Mouse (Mus musculus) stomach, embryonic 14.5 days (tissue): ENCODE data around the gene Eps8. TPM values are rescaled to one million over a fixed set of nuclear protein-coding genes. Genes with fewer than 3 reads are reported as not detected.

Experiments
- ATAC-seq: fragments of 200-750 bp; cut with Nextera tagmentation; 2 replicates; pipeline ENCODE4 v1.8.0; 2017; ENCODE audit warnings: low read depth, moderate TSS enrichment; ENCODE audit not compliant: insufficient number of reproducible peaks, insufficient read depth, low FRiP score
- H3K27ac ChIP-seq: fragments of 300-500 bp; sonication (generic); 2 replicates; pipeline ENCODE4 v1.5.1; 2014; ENCODE audit warnings: mild to moderate bottlenecking, low read length, moderate library complexity, mixed read lengths
- H3K27me3 ChIP-seq: fragments of 300-500 bp; sonication (generic); 2 replicates; pipeline ENCODE4 v1.6.1; 2014; ENCODE audit warnings: low read length, control low read depth, mixed read lengths; ENCODE audit not compliant: control insufficient read depth, insufficient read depth
- H3K36me3 ChIP-seq: fragments of 300-500 bp; sonication (generic); 2 replicates; pipeline ENCODE4 v1.6.1; 2014; ENCODE audit warnings: mild to moderate bottlenecking, control low read depth, low read length, moderate library complexity, mixed read lengths; ENCODE audit not compliant: control insufficient read depth, insufficient read depth
- H3K4me1 ChIP-seq: fragments of 300-500 bp; sonication (generic); 2 replicates; pipeline ENCODE4 v1.6.1; 2014; ENCODE audit warnings: low read length, control low read depth, mixed read lengths; ENCODE audit not compliant: control insufficient read depth, insufficient read depth
- H3K4me2 ChIP-seq: fragments of 300-500 bp; sonication (generic); replicated peaks from 2 replicates; pipeline ENCODE4 v1.6.1; 2014; ENCODE audit warnings: low read depth, low read length, control low read depth
- H3K4me3 ChIP-seq: fragments of 300-500 bp; sonication (generic); 2 replicates; pipeline ENCODE4 v1.5.1; 2014; ENCODE audit warnings: low read depth, low read length, control low read depth
- H3K9ac ChIP-seq: fragments of 300-500 bp; sonication (generic); replicated peaks from 2 replicates; pipeline ENCODE4 v1.6.1; 2014; ENCODE audit warnings: low read depth, mild to moderate bottlenecking, control low read depth, low read length, moderate library complexity, mixed read lengths
- H3K9me3 ChIP-seq: fragments of 300-500 bp; sonication (generic); 2 replicates; pipeline ENCODE4 v1.6.1; 2016; ENCODE audit warnings: low read depth, low read length, control low read depth; ENCODE audit not compliant: control insufficient read depth
- WGBS: fragments of 180-500 bp; shearing (Covaris S2); extraction: QIAGEN DNeasy Blood & Tissue Kit; methylation state at CpG from one replicate; pipeline ENCODE4 v1.1.7; 2014; 5-methylcytosine and 5-hydroxymethylcytosine counted together
- polyA plus RNA-seq: library from polyadenylated mRNA; unstranded; fragments of >200 nt; fragmentation: Nextera tagmentation; extraction: Ambion mirVana; gene quantifications from 2 replicates; pipeline ENCODE4 v1.2.1, GENCODE M21; 2014

Eps8 gene
- polyA plus RNA-seq, 1 experiment from 2014 or later, result 21.6 TPM

- no peaks in the 10 kb centered on the region for H3K36me3 ChIP-seq
- H3K4me3 ChIP-seq, result no peak overlapping the region
- H3K27me3 ChIP-seq, result no peaks in the 10 kb centered on the region
- ATAC-seq, result no peak
- H3K4me1 ChIP-seq, result no peaks in the 10 kb centered on the region
- no peak overlapping the region for H3K9ac ChIP-seq
- no peak overlapping the region for H3K27ac ChIP-seq
- WGBS, result 50% methylated on average over 6 of the region's 6 CpGs
- no peak overlapping the region for H3K4me2 ChIP-seq
- H3K9me3 ChIP-seq, result no peaks in the 10 kb centered on the region
Observed at GRCm38 (mm10) chr6:137569071-137569470, 85.6 kb downstream of the Eps8 start.

- Histone ChIP-seq H3K4me2 (no peak overlapping the region), H3K4me1 (no peaks in the 10 kb centered on the region), H3K27ac (no peak overlapping the region), H3K9me3 (no peaks in the 10 kb centered on the region), H3K4me3 (no peak overlapping the region), H3K9ac (no peak overlapping the region), H3K36me3 (no peaks in the 10 kb centered on the region), H3K27me3 (no peaks in the 10 kb centered on the region)
- no peak for ATAC-seq
- 87% methylated on average over 3 of the region's 3 CpGs for WGBS
Observed at GRCm38 (mm10) chr6:137565890-137566289, 88.8 kb downstream of the Eps8 start.

GRCm38 (mm10) chr6:137565454-137565853 is 89.2 kb downstream of the Eps8 start:
- Histone ChIP-seq H3K4me1 (no peaks in the 10 kb centered on the region), H3K9me3 (no peaks in the 10 kb centered on the region), H3K27me3 (no peaks in the 10 kb centered on the region), H3K9ac (no peak overlapping the region), H3K36me3 (no peaks in the 10 kb centered on the region), H3K27ac (no peak overlapping the region), H3K4me3 (no peak overlapping the region), H3K4me2 (no peak overlapping the region)
- no peak; the same call in 1 of the 2 replicates for ATAC-seq
- WGBS, result 77% methylated on average over 6 of the region's 6 CpGs

GRCm38 (mm10) chr6:137560358-137560859 is 94.3 kb downstream of the Eps8 start:
- H3K4me3 ChIP-seq, result no peak overlapping the region
- no peaks in the 10 kb centered on the region for H3K9me3 ChIP-seq
- H3K27ac ChIP-seq, result no peak overlapping the region
- H3K27me3 ChIP-seq, result no peaks in the 10 kb centered on the region
- no peaks in the 10 kb centered on the region for H3K4me1 ChIP-seq
- no peak overlapping the region for H3K9ac ChIP-seq
- H3K4me2 ChIP-seq, result no peak overlapping the region
- WGBS, result 51% methylated on average over 12 of the region's 12 CpGs
- H3K36me3 ChIP-seq, result no peaks in the 10 kb centered on the region
- no peak for ATAC-seq

- no peak for ATAC-seq
- WGBS, result 77% methylated on average over 13 of the region's 13 CpGs
- no peaks in the 10 kb centered on the region for H3K9me3 ChIP-seq
- H3K4me1 ChIP-seq, result no peaks in the 10 kb centered on the region
- no peaks in the 10 kb centered on the region for H3K36me3 ChIP-seq
- H3K9ac ChIP-seq, result no peak overlapping the region
- no peaks in the 10 kb centered on the region for H3K27me3 ChIP-seq
- no peak overlapping the region for H3K27ac ChIP-seq
- H3K4me2 ChIP-seq, result no peak overlapping the region
- H3K4me3 ChIP-seq, result no peak overlapping the region
Observed at GRCm38 (mm10) chr6:137558840-137559239, 95.8 kb downstream of the Eps8 start.

- H3K9me3 ChIP-seq, result no peaks in the 10 kb centered on the region
- H3K27ac ChIP-seq, result no peak overlapping the region
- no peak overlapping the region for H3K4me2 ChIP-seq
- no peaks in the 10 kb centered on the region for H3K27me3 ChIP-seq
- ATAC-seq, result no peak
- no peaks in the 10 kb centered on the region for H3K36me3 ChIP-seq
- 53% methylated on average over 2 of the region's 2 CpGs for WGBS
- no peaks in the 10 kb centered on the region for H3K4me1 ChIP-seq
- no peak overlapping the region for H3K9ac ChIP-seq
- no peak overlapping the region for H3K4me3 ChIP-seq
Observed at GRCm38 (mm10) chr6:137557671-137558070, 97.0 kb downstream of the Eps8 start.

- no peak overlapping the region for H3K4me3 ChIP-seq
- no peaks in the 10 kb centered on the region for H3K27me3 ChIP-seq
- ATAC-seq, result no peak
- H3K4me2 ChIP-seq, result no peak overlapping the region
- H3K4me1 ChIP-seq, result no peaks in the 10 kb centered on the region
- no peaks in the 10 kb centered on the region for H3K9me3 ChIP-seq
- 88% methylated on average over 4 of the region's 4 CpGs for WGBS
- no peaks in the 10 kb centered on the region for H3K36me3 ChIP-seq
- H3K27ac ChIP-seq, result no peak overlapping the region
- H3K9ac ChIP-seq, result no peak overlapping the region
Observed at GRCm38 (mm10) chr6:137557159-137557558, 97.5 kb downstream of the Eps8 start.

- H3K4me2 ChIP-seq, result no peak overlapping the region
- no peak overlapping the region for H3K9ac ChIP-seq
- 97% methylated on average over 5 of the region's 5 CpGs for WGBS
- no peaks in the 10 kb centered on the region for H3K36me3 ChIP-seq
- no peak overlapping the region for H3K4me3 ChIP-seq
- H3K27me3 ChIP-seq, result no peaks in the 10 kb centered on the region
- no peak overlapping the region for H3K27ac ChIP-seq
- H3K9me3 ChIP-seq, result no peaks in the 10 kb centered on the region
- ATAC-seq, result no peak
- no peaks in the 10 kb centered on the region for H3K4me1 ChIP-seq
Observed at GRCm38 (mm10) chr6:137556636-137557035, 98.0 kb downstream of the Eps8 start.

GRCm38 (mm10) chr6:137550181-137550580 is 104.5 kb downstream of the Eps8 start:
- ATAC-seq, result peak; percentile 72

More at GRCm38 (mm10) chr6:137550181-137550580, 104.5 kb downstream of the Eps8 start:
- Histone ChIP-seq H3K4me3 (no peak overlapping the region), H3K27me3 (no peaks in the 10 kb centered on the region), H3K27ac (no peak overlapping the region), H3K4me1 (no peaks in the 10 kb centered on the region), H3K9me3 (no peaks in the 10 kb centered on the region), H3K4me2 (no peak overlapping the region), H3K36me3 (no peaks in the 10 kb centered on the region), H3K9ac (no peak overlapping the region)
- WGBS, result 50% methylated on average over 8 of the region's 8 CpGs
